Mouse (Mus musculus) forebrain, embryonic 10.5 days (tissue): ENCODE measurements around the gene Snx29. TPM values are rescaled to one million over a fixed set of nuclear protein-coding genes. Genes with fewer than 3 reads are reported as not detected.
A peak's percentile ranks its signal among the peaks of the same experiment; 100 is the strongest.
"Not testable (repeated sequence)": the region's sequence is repeated elsewhere in the genome, so short reads cannot be mapped to it uniquely, and the experiment has no call there.

ENCODE experiments used
- DNase-seq: peaks from one replicate; pipeline ENCODE4 v3.0.0-alpha.2; 2017; ENCODE audit warnings: low spot score; ENCODE audit errors: extremely low spot score
- H3K27ac ChIP-seq: fragments of 300-500 bp; sonication (generic); 2 replicates; pipeline ENCODE4 v1.5.1; 2016; ENCODE audit warnings: mild to moderate bottlenecking
- H3K27me3 ChIP-seq: fragments of 300-500 bp; sonication (generic); 2 replicates; pipeline ENCODE4 v1.6.1; 2016; ENCODE audit warnings: mild to moderate bottlenecking; ENCODE audit not compliant: poor library complexity, severe bottlenecking
- H3K36me3 ChIP-seq: fragments of 300-500 bp; sonication (generic); replicated peaks from 2 replicates; pipeline ENCODE4 v1.6.1; 2016; ENCODE audit warnings: mild to moderate bottlenecking, moderate library complexity
- H3K4me1 ChIP-seq: fragments of 300-500 bp; sonication (generic); 2 replicates; pipeline ENCODE4 v1.6.1; 2016
- H3K4me3 ChIP-seq: fragments of 300-500 bp; sonication (generic); 2 replicates; pipeline ENCODE4 v1.5.1; 2016; ENCODE audit warnings: mild to moderate bottlenecking, moderate library complexity
- H3K9me3 ChIP-seq: fragments of 300-500 bp; sonication (generic); 2 replicates; pipeline ENCODE4 v1.6.1; 2016; ENCODE audit warnings: mild to moderate bottlenecking, moderate library complexity
- WGBS: fragments of 180-500 bp; shearing (Covaris S2); methylation state at CpG from one replicate; pipeline ENCODE4 v1.1.7; 2016; 5-methylcytosine and 5-hydroxymethylcytosine counted together
- polyA plus RNA-seq: library from polyadenylated mRNA; unstranded; fragments of >200 nt; fragmentation: Nextera tagmentation; extraction: Ambion mirVana; gene quantifications from 2 replicates; pipeline ENCODE4 v1.2.1, GENCODE M21; 2016

The Snx29 gene
- polyA plus RNA-seq, result 8.1 and 9.8 TPM in 2 replicates

DNA sequence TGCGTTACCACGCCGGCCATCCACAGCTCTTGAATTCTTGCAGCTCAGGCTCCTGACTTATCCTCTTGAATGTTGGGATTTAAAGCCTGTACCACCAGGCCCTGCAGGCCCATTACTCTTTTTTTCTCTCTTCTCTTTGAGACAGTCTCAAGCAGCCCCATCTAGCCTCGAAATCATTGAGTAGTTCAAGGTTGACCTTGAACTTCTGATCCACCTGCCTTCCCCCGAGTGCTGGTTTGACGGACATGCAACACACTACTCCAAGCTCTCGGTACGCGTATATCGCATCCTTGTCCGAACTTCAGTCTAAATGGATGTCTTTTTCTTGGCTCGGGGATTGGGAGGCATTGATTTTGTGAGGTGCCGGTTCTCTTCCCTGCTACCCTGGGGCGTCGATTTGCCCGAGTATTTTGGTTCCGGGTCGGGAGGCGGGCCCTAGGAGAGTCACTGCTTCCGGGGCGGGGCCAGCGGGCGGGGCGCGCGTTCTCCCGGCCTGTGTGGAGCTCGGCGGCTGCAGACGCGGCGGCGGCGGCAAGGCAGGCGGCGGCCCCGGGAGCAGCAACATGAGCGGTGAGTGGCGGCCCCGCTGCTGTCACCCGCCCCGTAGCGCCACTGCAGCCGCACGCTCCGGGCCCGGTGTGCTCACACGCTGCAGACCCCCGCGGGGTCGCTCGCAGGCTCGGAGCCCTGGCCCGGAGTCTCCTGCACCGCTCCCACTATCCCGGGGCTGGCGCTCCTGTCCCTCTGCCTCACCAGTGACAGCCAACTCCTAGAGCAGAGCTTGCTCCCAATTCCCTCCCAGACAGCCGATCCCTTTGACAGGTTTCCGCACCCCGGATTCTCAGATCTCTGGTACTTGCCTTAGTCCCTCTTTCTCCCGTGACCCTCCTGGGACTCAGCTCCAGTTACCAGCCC, at the start of gene Snx29:
Snx29 (plus strand) TSS at position 500 of the 915 bp plus-strand sequence.
- Histone ChIP-seq H3K4me3 (peak within 1 kb of the TSS; percentile 89), H3K27me3 (no peaks in the 10 kb centered on the region), H3K9me3 (no peaks in the 10 kb centered on the region), H3K4me1 (peaks cover 21% of the 10 kb centered on the region), H3K36me3 (no peaks in the 10 kb centered on the region), H3K27ac (peak within 1 kb of the TSS; percentile 88)
- WGBS, result 4% methylated on average over 59 of the region's 61 CpGs
- peak; percentile 94 for DNase-seq

DNA sequence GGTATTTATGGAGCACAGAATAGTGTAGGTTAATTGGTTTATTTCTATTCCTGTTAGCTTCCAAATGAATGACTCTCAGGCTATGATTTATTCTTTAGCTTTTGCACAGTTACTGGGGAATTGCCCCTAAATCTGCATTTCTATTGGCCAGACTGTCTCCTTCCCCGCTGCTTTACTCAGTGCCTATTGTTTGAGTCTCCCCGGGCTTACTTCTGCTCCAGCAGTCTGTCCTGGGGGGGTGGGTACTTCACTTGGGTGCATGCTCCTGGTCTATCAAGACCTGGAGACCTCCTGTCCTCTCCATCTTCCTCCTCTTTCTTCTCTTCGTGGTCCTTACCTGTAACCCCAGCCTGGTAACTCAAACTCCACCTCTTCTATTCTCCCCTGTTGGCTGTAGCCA, 45.8 kb upstream of the Snx29 start:
- H3K27me3 ChIP-seq, result no peaks in the 10 kb centered on the region
- H3K27ac ChIP-seq, result no peak overlapping the region
- H3K4me1 ChIP-seq, result no peaks in the 10 kb centered on the region
- no peaks in the 10 kb centered on the region for H3K9me3 ChIP-seq
- no peak for DNase-seq
- H3K36me3 ChIP-seq, result no peaks in the 10 kb centered on the region
- H3K4me3 ChIP-seq, result no peak overlapping the region
- WGBS, result 61% methylated on average over 3 of the region's 3 CpGs

DNA sequence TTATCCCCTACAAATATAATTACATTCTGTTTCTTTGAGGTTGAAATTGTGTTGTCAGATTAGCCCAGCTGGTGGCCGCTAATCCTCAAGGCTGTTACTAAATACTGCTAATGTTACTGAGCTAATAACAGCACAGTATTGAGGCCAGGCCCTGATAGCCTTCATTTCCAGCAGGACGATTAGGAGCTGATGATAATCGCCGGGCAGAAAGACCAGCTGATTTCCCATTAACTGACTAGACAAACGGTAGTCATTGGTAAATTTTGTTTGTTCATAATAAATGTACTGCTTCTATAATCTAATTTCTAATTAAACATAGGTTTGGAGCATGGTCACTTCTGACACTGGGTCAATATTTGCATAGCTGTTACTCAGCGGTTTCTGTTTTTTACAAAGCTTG, 43.9 kb upstream of the Snx29 start:
- Histone ChIP-seq H3K4me3 (no peak overlapping the region), H3K36me3 (no peaks in the 10 kb centered on the region), H3K27me3 (no peaks in the 10 kb centered on the region), H3K9me3 (no peaks in the 10 kb centered on the region), H3K4me1 (no peaks in the 10 kb centered on the region), H3K27ac (no peak overlapping the region)
- WGBS, result 75% methylated on average over 6 of the region's 6 CpGs
- DNase-seq, result no peak

DNA sequence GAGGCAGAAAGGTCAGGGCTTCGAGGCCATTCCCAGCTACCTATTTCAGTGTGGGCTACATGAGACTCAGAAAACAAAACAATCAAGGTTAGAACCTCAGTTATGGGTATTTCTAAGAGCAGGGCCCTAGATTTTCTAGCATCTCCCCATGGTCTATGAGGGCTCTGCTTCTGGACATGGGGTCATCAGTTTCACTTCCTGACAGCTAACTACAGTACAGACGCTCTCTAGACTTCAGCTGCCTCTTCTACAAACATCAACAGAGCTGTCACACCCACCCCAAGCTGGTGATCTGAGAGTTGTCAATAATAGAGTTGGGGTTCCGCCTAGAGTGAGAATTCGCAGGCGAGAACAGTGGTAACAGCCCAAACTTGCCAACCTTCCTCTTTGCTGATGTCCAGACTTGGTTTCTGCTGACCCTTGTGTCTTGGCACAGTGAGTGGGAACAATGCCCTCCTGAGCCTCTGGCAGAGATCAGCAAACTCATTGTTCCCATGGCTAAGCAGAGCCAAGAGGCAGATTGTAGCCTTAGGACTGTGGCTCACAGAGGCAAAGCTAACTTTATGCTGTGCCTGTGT, 40.0 kb upstream of the Snx29 start:
- H3K36me3 ChIP-seq, result no peaks in the 10 kb centered on the region
- no peak for DNase-seq
- H3K4me1 ChIP-seq, result no peaks in the 10 kb centered on the region
- 91% methylated on average over 5 of the region's 5 CpGs for WGBS
- no peak overlapping the region for H3K27ac ChIP-seq
- no peaks in the 10 kb centered on the region for H3K9me3 ChIP-seq
- H3K4me3 ChIP-seq, result no peak overlapping the region
- no peaks in the 10 kb centered on the region for H3K27me3 ChIP-seq

DNA sequence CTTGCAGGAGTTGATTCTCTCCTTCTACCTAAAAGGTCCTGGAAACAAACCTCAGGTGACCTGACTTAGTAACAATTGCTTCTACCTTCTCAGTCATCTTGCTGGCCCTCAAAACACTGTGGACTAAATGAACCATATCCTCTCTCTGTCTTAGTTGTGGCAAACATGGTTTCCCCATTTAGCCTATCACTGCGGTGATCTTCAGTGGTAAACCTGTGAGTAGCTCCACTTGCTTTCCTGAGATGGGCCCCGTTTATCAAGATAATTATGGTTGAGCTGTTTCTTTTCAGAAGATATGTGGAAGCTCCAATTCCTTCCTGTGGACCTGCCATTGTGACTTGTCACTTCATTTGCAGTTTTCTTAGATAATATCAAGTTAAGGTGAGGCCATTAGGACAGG, 37.8 kb upstream of the Snx29 start:
- no peak for DNase-seq
- Histone ChIP-seq H3K4me3 (no peak overlapping the region), H3K27ac (no peak overlapping the region), H3K4me1 (no peaks in the 10 kb centered on the region), H3K27me3 (no peaks in the 10 kb centered on the region), H3K36me3 (no peaks in the 10 kb centered on the region), H3K9me3 (peaks cover 5% of the 10 kb centered on the region; the same call in 1 of the 2 replicates)
- 93% methylated on average over 2 of the region's 2 CpGs for WGBS

DNA sequence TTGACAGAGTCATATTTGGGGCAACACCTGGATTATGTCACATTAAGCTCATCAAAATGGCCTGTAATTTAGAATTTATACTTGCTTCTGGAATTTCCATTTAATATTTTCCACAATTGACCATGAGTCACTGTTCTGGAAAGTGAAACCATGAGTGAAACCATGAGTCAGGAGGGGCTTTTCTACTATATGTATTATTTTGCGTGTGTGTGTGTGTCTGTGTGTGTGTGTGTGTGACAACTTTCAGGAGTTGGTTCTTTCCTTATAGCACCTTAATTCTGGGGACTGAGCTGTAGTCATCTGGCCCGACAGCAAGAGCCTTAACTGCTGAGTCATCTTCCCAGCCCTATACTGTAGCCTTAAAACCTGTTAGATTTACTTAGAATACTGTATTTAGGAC, 36.8 kb upstream of the Snx29 start:
- no peaks in the 10 kb centered on the region for H3K4me1 ChIP-seq
- H3K27ac ChIP-seq, result no peak overlapping the region
- no peaks in the 10 kb centered on the region for H3K27me3 ChIP-seq
- DNase-seq, result no peak
- H3K4me3 ChIP-seq, result no peak overlapping the region
- no peaks in the 10 kb centered on the region for H3K36me3 ChIP-seq
- 90% methylated on average over 2 of the region's 2 CpGs for WGBS
- H3K9me3 ChIP-seq, result peaks cover 15% of the 10 kb centered on the region; the same call in 1 of the 2 replicates

DNA sequence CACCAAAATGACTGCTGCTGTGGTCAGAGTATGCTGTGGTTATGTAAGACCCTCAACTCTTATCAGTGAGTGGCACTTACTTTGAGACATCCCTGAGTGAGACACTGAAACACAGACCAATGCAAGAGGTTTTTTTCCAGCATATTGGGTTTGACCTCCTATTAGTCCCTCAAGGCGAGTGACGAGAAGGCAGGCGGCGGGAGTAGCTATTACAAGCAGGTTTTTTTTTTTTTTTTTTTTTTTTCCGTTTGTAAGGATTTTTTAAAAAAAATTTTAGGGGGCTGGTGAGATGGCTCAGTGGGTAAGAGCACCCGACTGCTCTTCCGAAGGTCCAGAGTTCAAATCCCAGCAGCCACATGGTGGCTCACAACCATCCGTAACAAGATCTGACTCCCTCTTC, 33.8 kb upstream of the Snx29 start:
- not testable (repeated sequence) for H3K4me1 ChIP-seq, DNase-seq, H3K4me3 ChIP-seq, H3K27ac ChIP-seq, H3K36me3 ChIP-seq, H3K27me3 ChIP-seq
- WGBS, result 89% methylated on average over 8 of the region's 8 CpGs
- peaks cover 15% of the 10 kb centered on the region; the same call in 1 of the 2 replicates for H3K9me3 ChIP-seq

DNA sequence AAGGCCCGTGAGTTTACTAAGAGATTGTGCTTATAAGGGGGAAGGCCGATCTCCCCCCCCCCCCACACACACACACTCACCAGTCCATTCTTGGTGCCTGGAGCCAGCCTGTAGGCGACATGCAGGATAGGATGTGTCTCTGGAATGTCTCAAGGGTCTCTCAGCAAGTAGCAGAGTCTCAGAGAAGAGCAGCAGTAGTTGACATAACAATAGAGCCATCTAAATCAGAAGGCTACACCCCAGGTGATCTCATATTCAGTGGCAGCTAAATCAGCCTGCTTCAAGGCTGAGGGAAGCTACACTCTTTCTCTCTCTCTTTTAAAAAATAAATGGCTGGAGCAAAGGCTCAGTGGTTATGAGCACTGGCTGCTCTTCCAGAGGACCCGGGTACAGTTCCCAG, 27.1 kb upstream of the Snx29 start:
- not testable (repeated sequence) for H3K36me3 ChIP-seq, H3K4me1 ChIP-seq, DNase-seq, H3K4me3 ChIP-seq, H3K9me3 ChIP-seq, H3K27ac ChIP-seq, H3K27me3 ChIP-seq
- 73% methylated on average over 4 of the region's 4 CpGs for WGBS

DNA sequence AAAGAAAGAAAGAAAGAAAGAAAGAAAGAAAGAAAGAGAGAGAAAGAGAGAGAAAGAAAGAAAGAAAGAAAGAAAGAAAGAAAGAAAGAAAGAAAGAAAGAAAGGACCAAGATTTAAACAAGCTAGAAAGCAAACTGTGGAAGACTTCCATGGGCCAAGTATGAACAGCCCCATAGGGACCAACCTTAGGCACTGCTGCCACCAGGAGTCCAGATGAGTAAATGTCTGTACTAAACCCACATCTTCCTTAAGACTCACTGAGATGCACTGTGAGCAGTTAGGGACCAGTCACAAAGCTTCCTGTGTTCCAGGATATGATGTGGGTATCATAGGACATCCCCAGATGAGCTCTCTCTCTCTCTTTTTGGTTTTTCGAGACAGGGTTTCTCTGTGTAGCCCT, 25.0 kb upstream of the Snx29 start:
- not testable (repeated sequence) for H3K4me3 ChIP-seq, H3K9me3 ChIP-seq, H3K36me3 ChIP-seq, DNase-seq, H3K27ac ChIP-seq, H3K27me3 ChIP-seq, H3K4me1 ChIP-seq
- 68% methylated on average over 1 of the region's 1 CpGs for WGBS

DNA sequence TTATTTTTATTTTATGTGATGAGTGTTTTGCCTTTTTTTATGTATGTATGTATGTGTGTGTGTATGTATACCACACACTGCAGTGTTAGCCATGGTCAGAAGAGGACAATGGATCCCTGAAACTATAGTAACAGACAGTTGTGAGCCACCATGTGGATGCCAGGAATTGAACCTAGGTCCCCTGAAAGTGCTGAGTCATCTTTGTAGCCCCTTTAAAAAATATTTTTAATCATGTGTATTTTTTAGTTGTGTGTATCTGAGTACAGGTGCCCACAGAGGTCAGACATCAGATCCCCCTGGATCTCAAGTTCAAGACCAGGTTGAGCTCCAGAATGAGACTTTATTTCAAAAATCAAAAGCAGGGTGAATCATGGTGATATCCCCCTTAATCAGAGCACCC, 19.0 kb upstream of the Snx29 start:
- Histone ChIP-seq H3K27ac (no peak overlapping the region), H3K27me3 (no peaks in the 10 kb centered on the region), H3K4me1 (no peaks in the 10 kb centered on the region), H3K36me3 (no peaks in the 10 kb centered on the region), H3K4me3 (no peak overlapping the region), H3K9me3 (no peaks in the 10 kb centered on the region)
- no peak for DNase-seq

DNA sequence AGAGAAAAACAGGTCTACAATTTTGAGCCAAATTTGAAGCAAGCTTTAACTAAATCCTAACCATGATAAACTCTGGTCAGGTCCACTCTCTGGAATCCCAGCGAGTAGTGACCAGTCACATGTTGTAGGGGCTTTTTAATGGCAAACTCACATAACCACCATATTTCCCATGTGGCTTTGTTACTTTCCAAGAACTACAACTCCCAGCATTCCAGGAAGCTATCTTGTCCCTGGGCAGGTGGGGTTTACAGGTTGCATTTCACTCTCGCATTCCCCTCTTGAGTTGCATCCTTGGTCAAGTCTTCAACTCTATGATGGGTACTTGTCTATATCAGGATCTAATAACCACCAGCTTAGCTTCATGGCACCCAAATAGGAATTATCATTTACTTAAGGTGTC, 17.2 kb upstream of the Snx29 start:
- WGBS, result 87% methylated on average over 2 of the region's 2 CpGs
- no peak overlapping the region for H3K27ac ChIP-seq
- H3K4me1 ChIP-seq, result no peaks in the 10 kb centered on the region
- no peaks in the 10 kb centered on the region for H3K27me3 ChIP-seq
- no peaks in the 10 kb centered on the region for H3K9me3 ChIP-seq
- no peaks in the 10 kb centered on the region for H3K36me3 ChIP-seq
- DNase-seq, result no peak
- no peak overlapping the region for H3K4me3 ChIP-seq

DNA sequence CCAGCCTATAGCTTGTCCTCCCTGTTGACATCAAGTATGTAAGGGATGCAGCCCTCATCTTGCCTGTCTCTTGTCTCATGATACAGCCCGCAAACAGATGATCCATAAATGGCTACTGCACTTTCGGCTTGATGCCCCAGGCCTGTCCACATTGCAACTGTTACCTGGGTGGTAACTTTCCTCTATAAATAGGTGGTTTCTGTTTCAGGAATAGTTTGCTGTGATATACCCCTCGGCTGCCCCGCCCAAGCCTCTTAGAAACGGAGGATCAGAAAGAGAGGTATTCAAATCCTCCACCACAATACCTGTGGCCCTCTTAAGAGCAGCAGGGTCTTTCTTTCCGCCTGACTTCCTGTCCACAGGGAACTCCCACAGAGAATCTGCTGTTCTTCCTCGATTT, 9.2 kb upstream of the Snx29 start, which contains the start of gene Tnfrsf17:
Tnfrsf17 (plus strand) TSS at position 301 of the 400 bp plus-strand sequence.
- Histone ChIP-seq H3K27ac (no peak within 1 kb of the TSS), H3K4me1 (peaks cover 4% of the 10 kb centered on the region; the same call in 1 of the 2 replicates), H3K36me3 (no peaks in the 10 kb centered on the region), H3K27me3 (no peaks in the 10 kb centered on the region), H3K9me3 (no peaks in the 10 kb centered on the region), H3K4me3 (no peak within 1 kb of the TSS)
- no peak for DNase-seq
- 73% methylated on average over 7 of the region's 7 CpGs for WGBS

DNA sequence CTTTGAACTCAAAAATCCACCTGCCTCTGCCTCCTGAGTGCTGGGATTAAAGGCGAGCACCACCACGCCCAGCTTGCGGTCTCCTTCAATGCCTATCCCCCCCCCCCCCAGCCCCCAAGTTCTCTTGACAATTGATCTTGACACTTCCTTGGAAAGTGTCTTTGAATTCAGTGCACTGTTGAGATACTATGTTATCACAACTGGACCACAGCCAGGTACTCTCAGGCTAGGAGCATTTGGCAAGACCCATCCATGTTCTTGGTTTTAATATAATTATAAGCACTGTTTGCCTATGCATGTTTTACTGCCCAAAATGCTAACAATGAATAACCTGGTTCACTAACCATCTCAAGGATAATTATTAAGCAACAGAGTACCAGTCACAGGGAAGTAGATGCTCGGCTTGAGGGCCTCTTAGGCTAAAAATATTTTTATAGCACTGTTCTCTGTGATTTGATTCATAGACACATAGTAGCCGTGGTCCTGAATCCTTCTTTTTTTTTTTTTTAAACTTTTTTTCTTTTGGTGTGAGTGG, 6.9 kb upstream of the Snx29 start:
- Histone ChIP-seq H3K27me3 (no peaks in the 10 kb centered on the region), H3K9me3 (no peaks in the 10 kb centered on the region), H3K4me3 (no peak overlapping the region), H3K27ac (no peak overlapping the region), H3K4me1 (peaks cover 4% of the 10 kb centered on the region; the same call in 1 of the 2 replicates), H3K36me3 (no peaks in the 10 kb centered on the region)
- 88% methylated on average over 5 of the region's 5 CpGs for WGBS
- DNase-seq, result no peak
